Mouse (Mus musculus) left cerebral cortex, postnatal 25 days (tissue): ENCODE data around the gene Phf24. TPM values are rescaled to one million over a fixed set of nuclear protein-coding genes. Genes with fewer than 3 reads are reported as not detected.
A peak's percentile ranks its signal among the peaks of the same experiment; 100 is the strongest.
"Not testable (repeated sequence)": the region's sequence is repeated elsewhere in the genome, so short reads cannot be mapped to it uniquely, and the experiment has no call there.

Experiments used
- DNase-seq, 2 experiments: peaks; one replicate each; pipeline ENCODE4 v3.0.0; 2022; ENCODE audit warnings: low spot score in 2 of 2, mixed read lengths in 1 of 2
- intact Hi-C: fragments of 180-260 bp; cut with DNase I; formaldehyde crosslinking; loops from one replicate; pipeline ENCODE4 v1.15.1; 2025
- total RNA-seq, 2 experiments: library from RNA; stranded (reverse); gene quantifications; 2 replicates each; pipeline ENCODE4 v1.2.3; 2021

The Phf24 gene
- total RNA-seq, 2 experiments from 2014 or later, result 337 to 354 TPM

DNA sequence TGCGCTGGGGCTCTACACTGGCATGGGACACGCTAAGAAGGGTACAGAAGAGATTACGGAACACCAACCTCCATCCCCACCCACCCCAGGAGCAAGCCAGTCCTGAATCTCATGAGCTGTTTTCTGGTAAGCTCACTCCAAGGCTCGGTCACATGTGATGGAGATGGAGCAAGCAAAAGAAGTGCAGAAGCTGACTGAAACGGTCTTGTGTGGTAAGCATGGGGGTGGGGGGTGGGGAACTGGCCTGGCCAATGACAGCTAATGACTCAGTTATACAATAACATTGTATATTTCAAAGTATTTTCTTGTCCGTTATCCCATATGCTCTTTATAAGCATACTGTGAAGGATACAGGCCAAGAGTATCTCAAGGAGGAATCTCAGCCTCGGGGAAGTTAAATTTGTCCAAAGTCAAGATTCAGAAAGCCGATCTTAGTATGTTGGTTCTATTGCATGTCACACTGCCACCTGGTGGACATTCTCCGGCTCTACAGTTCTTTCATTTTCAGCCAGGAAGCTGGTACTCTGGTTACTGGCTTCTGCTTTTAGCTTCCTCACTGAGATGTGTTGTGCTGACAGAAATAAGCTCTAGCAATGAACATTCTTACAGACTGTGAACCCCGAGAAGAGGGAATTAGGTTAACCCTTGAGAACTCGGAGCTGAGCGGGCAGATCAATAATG, 48.7 kb downstream of the Phf24 start:
- intact Hi-C loops, result no loop called here
- DNase-seq, result peak; percentile 64 to 83

GRCm38 (mm10) chr4:42969304-42969703, 52.8 kb downstream of the Phf24 start, which contains the start of gene 1700022I11Rik:
TSS of gene 1700022I11Rik (plus strand) at chr4:42969604.
- intact Hi-C loops, result no loop called here
- no peak for DNase-seq

DNA sequence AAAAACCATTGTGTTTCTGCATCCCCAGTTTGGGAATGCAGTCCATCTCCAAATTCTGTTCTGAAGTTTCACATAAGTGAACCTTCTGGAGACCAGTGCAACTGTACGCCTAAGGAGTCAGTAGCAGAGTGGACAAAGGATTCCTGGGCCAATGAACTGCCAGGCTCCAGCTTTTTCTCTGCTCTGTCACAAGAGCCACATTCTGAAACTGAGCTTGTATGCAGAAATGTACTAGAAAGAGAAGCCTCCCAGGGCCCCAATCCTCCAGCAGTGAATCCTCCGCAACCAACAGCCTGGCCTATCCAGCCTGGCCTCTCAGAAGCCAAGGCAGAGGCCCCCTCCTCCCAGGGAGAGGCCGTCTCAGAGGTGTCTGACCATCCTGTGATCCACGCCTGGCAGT, 56.5 kb downstream of the Phf24 start:
- no peak for DNase-seq
- intact Hi-C loops, result no loop called here

DNA sequence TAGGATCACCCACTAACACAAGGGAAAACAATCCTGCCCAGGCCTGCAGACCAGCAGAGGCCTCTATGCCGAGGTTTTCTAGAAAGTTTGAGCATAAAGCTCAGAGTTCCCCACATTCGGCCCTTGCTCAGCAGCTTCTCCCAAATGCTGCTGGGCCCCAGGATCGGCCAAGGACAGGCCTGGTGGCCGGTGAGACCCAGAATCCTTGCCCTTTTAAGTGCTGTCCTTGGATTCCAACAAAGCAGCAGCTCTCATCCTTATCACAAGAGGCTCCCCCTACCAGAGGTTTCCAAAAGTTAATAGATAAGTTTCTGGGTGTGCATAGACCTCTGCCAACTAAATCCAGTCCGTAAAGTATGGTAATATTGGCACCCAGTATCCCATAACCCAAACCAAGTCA, 57.4 kb downstream of the Phf24 start:
- DNase-seq, result no peak
- intact Hi-C loops, result no loop called here

DNA sequence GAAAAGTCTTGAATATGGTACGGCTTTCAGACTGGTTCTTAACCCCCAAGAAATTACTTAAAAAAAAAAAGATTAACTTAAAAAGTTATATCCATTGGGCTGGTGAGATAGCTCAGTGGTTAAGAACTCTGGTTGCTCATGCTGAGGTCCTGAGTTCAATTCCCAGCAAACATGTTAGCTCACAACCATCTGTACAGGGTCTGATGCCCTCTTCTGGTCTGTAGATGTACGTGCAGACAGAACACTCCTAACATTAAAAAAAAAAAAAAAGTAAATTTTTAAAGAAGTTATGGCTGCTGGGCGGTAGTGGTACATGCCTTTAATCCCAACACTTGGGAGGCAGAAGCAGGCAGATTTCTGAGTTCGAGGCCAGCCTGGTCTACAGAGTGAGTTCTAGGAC, 61.6 kb downstream of the Phf24 start:
- intact Hi-C loops, result no loop called here
- no peak for DNase-seq

GRCm38 (mm10) chr4:42980467-42980866, 64.0 kb downstream of the Phf24 start:
- DNase-seq, intact Hi-C loops: not testable (repeated sequence)

GRCm38 (mm10) chr4:42988296-42988695, 71.8 kb downstream of the Phf24 start:
- DNase-seq, result no peak
- intact Hi-C loops, result no loop called here

Other genes with a start within 250 kb of the Phf24 start
- gene 4930578G10Rik, start 181.1 kb upstream of the Phf24 start, total RNA-seq, result 1 to 10 TPM; 1.6 to 3.5 TPM
- gene Ccl19, start 160.1 kb upstream of the Phf24 start, total RNA-seq, result under 1 TPM in 1 of 2 experiments, not detected in 1; 0.57 TPM
- gene Ccl21a, start 142.7 kb upstream of the Phf24 start, total RNA-seq, result not detected
- under 1 TPM in 1 of 2 experiments, not detected in 1; 0.37 TPM for gene Fam205a1, start 62.8 kb upstream of the Phf24 start, total RNA-seq
- 1 to 10 TPM; 1.9 to 2.3 TPM for gene Gm12394, start 59.9 kb upstream of the Phf24 start, total RNA-seq
- 1 to 10 TPM; 2.0 to 2.4 TPM for gene Fam205c, start 42.4 kb upstream of the Phf24 start, total RNA-seq
- 100 to 1,000 TPM; 221 to 264 TPM for gene Dnajb5, start 33.2 kb downstream of the Phf24 start, total RNA-seq
- not detected for gene 1700022I11Rik, start 52.9 kb downstream of the Phf24 start, total RNA-seq
- 100 to 1,000 TPM; 187 to 191 TPM for gene Vcp, start 83.8 kb downstream of the Phf24 start, total RNA-seq
- gene Fancg, start 93.8 kb downstream of the Phf24 start, total RNA-seq, result 10 to 100 TPM in 1 of 2 experiments, 1 to 10 TPM in 1; 9.1 to 12.1 TPM
- gene Pigo, start 109.2 kb downstream of the Phf24 start, total RNA-seq, result 10 to 100 TPM; 26.2 to 30.7 TPM
- 100 to 1,000 TPM; 101 to 114 TPM for gene Stoml2, start 115.0 kb downstream of the Phf24 start, total RNA-seq
- 10 to 100 TPM; 31.7 to 32.4 TPM for gene Fam214b, start 129.6 kb downstream of the Phf24 start, total RNA-seq
- gene Unc13b, start 142.3 kb downstream of the Phf24 start, total RNA-seq, result 10 to 100 TPM; 56.7 to 60.5 TPM